Mouse (Mus musculus) left cerebral cortex, adult 18-20 months (tissue): Measurements from ENCODE around the gene 1700066M21Rik. TPM values are rescaled to one million over a fixed set of nuclear protein-coding genes. Genes with fewer than 3 reads are reported as not detected.

Source experiments
- DNase-seq, 2 experiments: peaks; one replicate each; pipeline ENCODE4 v3.0.0; 2021 to 2022; ENCODE audit warnings: low spot score in 2 of 2, mixed read lengths in 1 of 2
- long read RNA-seq, 2 experiments: library from polyadenylated mRNA; stranded (forward); transcript quantifications; one replicate each; pipeline ENCODE4 v2.0.0; 2021
- total RNA-seq, 2 experiments: library from RNA; stranded (reverse); gene quantifications; 2 replicates each; pipeline ENCODE4 v1.2.3; 2021

1700066M21Rik gene
- 10 to 100 TPM; 21.0 to 21.9 TPM for total RNA-seq
- long read RNA-seq, experiment 1, transcript 1700066M21Rik-201 (2 exons, 3,008 nt): major isoform, 35 of 42 reads
- long read RNA-seq, experiment 1, partial matches to known transcripts: 7 of 42 reads
- long read RNA-seq, experiment 1, other reads (novel, unspliced or antisense): 0 of 42 reads
- long read RNA-seq, experiment 2, transcript 1700066M21Rik-201 (2 exons, 3,008 nt): major isoform, 21 of 28 reads
- long read RNA-seq, experiment 2, partial matches to known transcripts: 0 of 28 reads
- long read RNA-seq, experiment 2, other reads (novel, unspliced or antisense): 7 of 28 reads

DNA sequence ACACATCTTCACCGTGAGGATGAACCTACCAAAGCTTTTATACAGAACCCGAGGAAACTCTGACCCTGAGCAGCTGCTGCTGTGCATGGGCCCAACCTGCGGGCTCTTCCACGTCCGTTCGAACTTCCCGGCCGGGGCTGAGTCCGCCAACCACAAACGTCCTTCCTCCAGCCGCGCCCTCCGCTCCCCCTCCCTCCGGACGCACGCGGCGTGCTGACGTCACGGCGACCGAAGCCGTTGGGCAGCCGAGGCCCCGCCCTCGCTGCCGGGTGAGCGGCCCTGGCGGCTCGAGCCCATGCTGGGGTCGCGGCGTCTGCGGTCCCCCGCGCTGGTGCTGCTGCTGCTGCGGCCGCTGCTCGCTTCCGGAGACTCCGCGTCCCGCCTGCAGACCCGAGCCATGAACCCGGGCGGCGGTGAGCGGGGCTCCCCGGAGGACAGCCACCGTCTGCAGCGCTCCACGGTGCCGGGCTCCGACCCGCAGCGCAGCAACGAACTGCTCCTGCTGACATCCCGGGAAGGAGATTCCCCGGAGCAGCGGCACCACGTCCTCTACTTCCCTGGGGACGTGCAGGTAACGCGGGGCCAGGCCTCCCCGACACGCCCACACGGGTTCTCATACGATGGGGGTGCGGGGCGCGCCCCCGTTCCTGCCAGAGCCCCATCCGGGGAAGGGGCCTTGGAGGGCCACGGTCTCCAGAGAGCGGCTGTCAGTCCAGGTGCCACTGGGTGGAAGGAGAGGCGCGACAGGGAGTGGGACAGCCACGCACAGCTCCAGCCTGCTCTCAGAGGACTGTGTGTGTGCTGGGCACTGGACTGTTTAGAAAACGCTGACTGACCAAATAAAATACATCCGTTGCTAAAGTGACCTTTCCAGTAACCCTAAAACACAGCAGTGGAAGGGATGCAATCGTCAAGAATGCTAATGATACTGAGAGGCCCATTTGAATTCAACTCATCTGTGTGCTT is at the start of gene 1700066M21Rik:
1700066M21Rik (plus strand) TSS at position 245 of the 966 bp plus-strand sequence.
- DNase-seq: peak; percentile 95 to 98

DNA sequence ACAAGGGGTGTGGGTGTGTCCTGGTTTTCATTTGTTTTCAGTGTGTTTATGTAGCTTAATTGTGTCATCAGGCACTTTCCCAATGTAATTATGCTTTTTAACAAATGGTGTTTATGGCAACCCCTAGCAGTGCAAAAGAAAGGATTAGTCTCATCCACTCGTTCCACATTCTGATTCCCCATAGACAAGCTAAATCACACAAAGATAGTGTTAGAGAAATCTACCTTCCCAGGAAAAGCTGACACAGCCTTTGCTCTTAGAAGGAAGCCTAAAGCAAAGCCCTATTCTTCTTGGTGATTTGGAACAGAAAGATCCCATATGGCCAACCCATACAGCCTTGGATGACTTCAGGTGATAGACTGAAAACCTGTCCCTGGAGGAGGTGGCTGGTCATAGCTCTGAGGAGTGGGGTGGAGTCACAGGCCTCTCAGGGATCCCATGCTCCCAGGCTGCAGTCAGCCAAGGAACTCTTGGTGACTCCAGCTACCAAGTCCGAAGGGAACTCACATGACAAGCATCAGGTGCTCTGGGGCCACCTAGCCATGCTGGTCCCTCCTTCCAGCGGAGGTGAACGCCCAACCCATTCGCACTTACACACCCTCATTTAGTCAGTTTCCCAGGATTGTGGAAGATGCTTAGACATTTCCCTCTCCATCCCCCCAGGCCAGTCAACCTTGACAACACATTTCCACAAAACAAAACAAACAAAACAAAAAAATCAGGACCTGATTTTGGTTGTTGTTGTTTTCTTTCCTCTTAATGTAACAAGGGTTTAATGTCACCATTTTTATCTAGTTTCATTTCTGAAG is 47.9 kb upstream of the 1700066M21Rik start:
- DNase-seq: no peak

DNA sequence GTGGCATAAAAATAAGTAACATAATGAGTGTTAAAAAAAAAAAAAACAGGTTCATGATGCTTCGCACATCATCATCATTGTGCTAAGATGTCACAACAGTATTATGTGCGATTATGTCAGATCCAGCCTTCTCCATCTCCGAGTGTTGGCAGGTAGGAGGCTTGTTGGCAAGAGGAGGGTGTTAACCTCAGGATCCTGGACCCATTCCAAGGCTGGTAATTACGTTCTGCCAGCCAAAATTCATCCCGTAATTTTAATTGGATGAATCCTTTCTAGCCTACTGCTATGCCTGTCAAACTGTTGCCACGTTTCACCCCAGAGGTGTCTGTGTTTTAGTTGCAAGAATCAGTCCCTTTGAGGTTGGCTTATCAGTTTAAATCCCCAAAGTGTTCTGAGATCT is 47.2 kb upstream of the 1700066M21Rik start:
- no peak for DNase-seq

DNA sequence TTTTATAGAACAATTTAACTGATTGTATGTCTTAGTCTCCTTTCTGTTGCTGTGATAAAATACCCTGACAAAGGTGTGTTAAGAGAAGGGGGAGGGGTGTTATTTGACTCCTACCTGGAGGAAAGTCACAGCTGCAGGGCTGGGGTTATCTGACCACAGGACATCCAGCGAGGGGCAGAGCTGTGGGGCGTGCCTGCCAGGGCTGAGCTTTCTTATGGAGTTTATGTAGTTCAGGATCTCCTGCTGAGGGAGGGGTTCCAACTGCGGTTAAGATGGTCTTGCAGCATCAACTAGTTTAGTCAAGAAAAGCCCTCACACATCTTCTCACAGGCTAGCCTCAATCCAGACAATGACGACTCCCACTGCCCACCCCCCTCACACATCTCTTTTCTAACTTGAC is 45.4 kb upstream of the 1700066M21Rik start:
- no peak for DNase-seq

DNA sequence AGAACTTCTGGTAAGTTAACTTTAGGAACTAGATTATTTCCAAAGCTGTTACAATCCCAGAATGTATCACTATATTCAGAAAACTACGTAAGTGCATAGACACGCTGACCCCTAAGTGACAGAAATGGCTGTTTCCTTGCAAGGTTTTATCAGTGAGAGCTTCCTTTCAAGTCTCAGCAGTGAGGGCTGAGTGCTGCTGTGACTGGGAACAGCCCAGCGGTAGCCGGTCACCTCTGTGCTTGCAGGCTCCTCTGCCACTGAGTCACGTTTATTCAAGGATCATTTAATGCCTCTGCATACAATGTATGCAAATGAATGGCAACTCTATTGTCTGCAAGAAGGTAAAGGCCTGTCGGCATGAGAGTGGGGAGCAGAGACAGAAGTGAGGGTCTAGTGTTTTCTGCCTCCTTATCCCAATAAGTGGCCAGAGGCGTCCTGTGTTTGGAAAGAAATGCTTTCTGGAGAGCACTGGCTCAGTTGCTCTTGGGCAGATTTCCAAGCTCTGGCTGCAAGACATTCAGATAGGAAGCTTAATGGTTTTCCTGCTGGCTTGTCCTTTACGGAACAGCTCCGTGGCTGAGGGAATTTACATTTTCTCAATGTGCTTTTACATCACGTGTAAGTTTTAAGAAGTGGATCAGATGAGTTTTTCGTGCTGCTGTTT is 43.7 kb upstream of the 1700066M21Rik start:
- DNase-seq: no peak

DNA sequence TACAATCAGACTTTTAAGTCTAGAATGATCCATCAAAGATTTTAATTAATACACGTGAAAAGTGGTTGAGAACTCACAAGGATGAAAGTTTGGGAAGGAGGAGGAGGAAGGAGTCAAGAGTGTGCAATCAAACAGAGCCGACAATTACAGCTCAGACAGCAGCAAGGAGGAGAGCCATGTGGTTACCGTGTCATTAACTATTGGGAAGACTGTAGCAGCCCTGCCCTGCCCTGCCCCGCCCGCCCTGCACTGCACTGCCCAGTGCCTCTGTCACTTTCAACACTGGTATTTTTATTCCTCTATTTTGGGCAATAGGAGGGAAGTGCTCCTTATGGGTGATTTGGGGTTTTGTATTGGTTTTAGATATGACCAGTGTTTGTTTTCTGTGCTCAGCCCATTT is 42.2 kb upstream of the 1700066M21Rik start:
- no peak for DNase-seq

DNA sequence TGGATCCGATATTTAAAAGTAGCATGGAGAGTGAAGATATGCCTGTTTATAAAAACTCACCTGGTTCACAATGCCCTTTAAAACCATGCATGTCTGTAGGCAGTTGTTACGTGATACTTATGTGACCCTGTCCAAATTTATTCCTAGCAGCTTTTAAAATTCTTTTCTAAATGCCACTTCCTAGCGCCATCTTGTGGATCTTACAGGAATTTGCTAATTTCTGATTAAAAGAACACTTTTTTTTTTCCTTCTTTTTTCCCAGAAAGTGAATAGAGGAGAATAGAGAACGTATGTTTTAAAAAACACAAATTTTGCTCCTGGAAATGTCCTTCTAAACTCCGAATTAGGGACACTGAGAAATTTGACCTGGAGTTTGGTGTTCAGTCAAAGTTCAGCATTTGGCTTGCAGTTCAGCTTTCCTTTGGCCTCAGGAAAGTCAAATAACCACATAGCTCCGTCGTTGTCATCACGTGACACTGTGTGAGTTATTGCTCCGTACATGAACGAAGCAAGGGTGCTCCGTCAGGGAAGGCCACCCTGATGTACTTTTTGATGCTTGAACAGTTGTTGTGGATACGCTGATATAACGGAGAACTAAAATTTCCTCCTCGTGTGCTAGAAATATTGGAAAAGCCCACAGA is 38.1 kb upstream of the 1700066M21Rik start:
- no peak for DNase-seq

DNA sequence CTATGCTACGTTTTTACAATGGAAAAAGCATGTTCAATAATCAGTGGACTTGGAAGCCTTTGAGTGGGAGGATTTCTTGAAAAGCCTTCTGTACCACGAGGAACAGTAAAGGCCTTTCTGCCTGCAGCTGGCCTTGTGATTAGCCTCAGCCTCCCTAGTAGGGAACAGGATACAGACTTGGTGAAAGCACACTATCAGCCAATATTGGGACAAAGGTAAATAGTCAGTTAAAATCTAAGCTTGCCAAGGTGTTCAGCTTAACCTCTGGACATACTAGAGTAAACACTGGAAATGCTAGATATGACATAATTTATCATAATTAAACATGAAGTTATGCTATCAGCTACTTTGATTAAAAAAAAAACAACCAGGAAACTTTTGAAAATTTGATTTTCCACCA is 36.2 kb upstream of the 1700066M21Rik start:
- no peak for DNase-seq

DNA sequence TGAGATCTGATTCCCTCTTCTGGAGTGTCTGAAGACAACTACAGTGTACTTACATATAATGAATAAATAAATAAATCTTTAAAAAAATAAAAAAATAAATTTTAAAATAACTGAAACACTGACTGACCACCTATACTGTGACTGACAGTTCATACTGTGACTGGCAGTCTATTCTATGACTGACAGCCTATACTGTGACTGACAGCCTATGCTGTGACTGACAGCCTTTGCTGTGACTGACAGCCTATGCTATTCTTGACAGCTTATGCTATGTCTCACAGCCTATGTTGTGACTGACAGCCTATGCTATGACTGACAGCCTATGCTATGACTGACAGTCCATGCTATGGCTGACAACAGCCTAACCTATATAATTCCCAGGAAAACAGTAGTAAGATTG is 29.9 kb upstream of the 1700066M21Rik start:
- no peak for DNase-seq

DNA sequence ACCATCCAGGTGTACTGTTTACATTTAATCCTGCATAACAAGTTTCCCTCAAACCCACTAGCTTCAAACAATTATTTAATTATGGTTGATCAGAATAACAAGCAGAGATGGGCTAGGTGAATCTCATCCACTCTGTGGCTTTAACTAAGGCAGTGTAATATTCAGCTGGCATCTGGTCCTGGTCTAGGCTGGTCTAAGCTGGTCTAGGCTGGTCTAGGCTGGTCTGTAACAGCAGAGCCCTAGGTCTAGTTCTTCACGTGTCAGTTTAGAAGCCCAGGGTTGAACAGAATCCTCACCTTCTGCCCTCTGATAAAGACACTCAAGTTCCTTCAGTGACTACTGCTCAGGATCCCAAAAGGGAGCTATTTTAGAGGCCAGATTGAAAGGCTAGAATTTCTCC is 25.5 kb upstream of the 1700066M21Rik start:
- no peak for DNase-seq

DNA sequence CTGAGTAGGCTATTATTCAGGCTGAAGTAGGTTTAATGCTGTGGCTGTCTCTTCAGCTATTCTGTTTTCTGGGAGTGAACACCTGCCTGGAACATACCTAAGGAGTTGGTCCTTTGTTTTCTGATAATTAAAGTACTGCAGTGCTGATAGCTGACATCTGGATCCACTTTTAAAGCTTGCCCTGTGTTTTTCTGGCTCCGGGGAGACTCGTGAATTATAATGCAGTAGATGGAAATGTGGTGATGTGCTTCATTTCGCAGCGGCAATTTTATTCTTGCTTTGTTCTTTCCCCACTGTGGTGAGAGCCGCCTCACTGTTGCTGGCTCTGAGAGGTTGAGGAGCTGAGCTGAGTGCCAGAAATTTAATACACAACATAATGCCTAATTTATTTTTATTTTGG is 18.9 kb upstream of the 1700066M21Rik start:
- no peak for DNase-seq

DNA sequence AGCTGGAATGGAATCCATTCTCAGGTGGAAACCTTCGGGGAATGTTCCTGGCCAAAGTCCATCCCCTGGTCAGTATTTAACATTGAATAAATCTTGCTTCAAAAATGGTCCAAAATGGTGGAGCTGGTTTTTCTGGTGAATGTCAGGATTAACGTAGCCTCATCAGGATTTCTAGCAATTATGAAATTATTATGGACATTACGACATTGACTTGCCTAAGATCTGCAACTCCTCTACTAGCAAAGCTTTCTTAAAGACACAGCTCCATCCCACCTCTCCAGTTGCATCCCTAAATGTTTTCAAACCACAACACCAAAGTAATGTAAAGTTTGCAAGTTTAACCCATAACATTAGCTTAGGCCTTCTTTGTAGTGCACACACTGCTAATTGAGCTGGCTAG is 10.0 kb upstream of the 1700066M21Rik start:
- DNase-seq: no peak

DNA sequence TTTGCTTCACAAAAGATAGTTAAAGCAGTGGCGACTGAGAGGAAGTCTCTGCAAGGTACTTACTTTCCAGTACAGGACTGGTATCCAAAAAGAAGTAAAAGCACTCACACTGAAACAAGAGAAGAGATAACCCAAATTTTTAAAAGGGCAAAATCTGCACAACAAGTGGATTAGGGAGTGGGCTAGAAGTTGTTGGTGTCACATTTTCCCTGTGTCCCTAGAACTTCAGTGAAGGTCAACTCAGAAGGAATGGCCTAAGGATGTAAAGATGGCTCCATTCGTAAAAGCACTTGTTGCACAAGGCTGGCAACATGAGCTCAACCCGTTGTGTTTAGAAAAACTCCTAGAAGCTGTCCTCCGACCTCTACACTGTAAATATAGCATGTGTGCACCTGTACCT is 8.3 kb upstream of the 1700066M21Rik start:
- DNase-seq: no peak

DNA sequence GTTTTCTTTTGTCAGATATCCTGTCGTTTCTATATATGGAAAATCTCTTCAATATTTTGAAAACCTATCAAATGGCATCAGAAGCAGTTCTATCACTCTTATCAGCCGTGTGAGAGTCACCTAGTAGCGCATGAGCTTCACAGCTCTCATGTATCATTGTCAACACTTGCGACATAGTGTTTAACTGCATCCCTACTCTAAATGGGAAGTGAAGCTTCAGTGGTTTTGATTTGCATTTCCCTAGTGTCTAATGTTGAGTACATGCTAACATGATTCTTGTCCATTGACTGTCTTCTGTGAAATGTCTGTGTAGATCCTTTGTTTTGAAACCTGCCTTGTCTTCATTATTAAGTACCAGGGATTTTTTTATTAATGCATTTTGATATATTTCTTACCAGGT is 7.0 kb upstream of the 1700066M21Rik start:
- DNase-seq: no peak

DNA sequence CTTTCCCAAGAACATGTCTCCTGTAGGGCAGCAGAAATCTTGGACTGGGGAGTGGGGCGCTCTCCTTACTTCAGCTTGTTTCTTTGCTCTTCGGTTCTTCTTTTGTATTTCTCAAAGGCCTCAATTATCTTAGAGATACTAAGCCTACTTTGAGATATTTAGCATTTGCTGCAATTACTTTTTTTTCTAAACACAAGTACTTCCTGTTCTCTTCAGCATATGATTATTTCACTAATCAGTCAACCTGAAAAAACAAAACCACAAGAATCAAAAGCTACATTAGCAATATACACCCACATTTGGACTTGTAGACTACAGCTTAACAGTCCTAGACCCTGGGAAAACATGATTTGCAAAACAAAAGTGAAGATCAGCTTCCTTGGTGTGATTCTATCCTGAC is 2.1 kb upstream of the 1700066M21Rik start:
- DNase-seq: no peak

DNA sequence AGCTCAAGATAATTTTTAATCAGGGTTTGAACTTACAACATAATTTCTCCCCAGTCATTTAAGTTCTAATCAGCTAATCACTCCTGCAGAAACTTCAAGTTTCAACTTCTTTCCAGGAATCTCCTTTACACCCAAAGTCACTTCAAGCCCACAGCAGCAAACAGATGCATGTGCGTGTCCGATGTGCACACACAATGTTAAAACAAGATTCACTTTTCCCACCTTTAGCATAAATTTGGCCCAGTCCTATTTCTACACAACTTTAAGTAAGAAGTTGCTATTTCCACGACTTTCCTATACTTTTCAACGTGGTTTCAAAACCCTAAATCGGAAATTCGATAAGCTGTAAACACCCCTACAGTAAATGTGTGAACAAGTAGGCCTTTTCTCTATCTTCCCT is 614 bp upstream of the 1700066M21Rik start:
- DNase-seq: no peak

DNA sequence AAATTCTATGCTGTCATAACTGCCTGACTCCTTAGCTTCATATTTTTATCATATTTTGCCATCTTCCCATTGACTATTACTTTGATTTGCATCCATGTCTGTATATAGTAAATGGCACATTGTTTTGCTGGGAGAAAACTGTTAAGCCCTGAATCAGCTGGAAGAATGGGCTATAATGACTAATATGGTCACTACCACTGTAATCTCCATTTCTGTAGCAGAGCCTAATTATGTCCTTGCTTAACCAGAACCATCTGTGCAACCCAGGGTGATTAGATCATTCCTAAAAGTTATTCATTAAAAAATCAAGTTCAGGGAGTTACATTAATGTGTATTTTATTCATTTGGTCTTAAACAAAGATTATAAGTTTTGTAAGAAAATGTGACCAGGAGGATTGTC is 9.1 kb downstream of the 1700066M21Rik start:
- no peak for DNase-seq

DNA sequence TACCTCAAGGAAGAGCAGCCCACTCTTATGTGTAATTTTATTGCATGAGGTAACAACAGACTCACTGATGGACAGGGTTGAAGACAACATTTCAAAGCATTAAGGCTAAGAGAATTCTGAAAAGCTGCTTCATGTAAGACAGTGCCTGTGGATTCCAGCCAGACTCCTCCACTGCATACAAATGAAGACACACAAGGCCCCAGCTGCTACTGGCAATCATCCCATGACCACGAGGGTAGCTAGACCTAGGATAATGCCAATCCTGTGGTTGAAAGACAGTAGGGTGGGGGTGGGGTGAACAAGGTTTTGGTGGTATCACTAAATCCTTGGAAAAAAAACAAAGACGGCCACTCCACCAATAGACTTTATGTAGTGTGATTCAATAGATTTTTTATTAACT is 10.5 kb downstream of the 1700066M21Rik start:
- DNase-seq: peak; percentile 52 to 60

DNA sequence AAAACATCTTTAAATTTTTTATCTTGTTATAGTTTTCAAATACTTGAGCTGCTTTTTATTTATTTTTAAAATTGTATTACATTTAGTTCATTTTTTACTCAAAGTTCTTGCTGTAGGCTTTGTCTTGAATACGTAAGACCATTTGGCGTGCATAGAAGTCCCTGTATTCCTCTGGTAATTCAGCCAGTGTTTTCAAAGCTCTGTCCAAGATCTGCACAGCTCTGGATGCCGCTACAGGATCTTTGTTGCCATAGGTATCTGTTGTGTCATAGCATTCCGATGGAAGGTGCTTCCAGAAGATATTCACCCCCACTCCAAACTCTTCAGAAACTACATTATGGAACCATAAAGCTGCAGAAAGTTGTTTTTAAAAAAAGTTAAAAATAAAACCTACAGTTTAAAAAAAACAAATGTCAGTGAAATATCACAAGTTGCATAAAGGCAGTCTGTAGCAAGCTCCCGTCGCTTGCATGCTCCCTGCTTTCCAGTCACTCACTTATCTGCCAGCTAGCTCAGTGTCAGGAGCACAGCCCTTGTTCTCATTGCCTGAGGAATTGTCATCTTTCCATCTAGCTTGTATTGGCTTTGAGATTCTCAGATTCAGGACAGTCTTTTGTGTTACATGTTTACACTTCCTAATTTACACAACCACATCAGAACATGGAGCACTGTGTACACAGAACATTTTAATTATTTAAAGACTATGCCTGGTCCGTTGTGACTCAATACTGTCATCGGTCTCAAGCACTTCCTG is 11.2 kb downstream of the 1700066M21Rik start:
- no peak for DNase-seq
